Mouse (Mus musculus): Measurements from ENCODE around the gene Zbtb12. TPM values are rescaled to one million over a fixed set of nuclear protein-coding genes. Genes with fewer than 3 reads are reported as not detected.

Gene Zbtb12
- polyA plus RNA-seq, 1 experiment from 2014 or later, result 3.0 TPM

DNA sequence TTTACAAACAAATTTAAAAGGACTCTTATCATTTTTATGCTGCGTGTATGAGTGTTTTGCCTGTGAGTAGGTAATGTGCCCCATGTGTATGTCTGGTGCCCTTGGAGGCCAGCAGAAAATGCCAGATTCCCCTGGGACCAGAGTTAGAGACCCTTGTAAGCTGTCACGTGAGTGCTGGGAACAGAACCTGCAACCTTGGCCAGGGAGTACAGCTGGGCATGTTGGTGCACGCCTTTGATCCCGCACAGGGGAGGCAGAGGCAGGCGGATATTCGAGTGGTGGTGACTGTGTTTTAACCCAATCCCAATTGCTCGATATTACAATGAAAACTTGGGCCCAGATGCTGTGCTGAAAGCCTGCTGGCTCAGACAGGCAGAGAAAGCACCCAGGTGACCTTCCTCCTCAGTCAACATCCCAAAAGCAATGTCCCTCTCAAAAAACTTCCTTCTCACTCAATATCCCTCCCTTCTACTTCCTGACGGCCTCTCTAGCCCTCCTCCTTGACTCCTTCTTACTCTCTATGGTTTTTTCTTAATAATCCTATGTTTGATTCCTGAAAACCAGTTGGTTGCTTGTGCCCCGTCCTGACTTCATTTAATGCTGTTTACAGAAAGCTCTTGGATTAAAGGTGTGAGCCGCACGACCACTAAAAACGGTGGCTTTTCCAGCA, 10.9 kb downstream of the Zbtb12 start:
- no peak for ATAC-seq (ENCODE audit: low FRiP score)
- 91% methylated on average over 12 of the region's 12 CpGs for WGBS
- no peaks in the 10 kb centered on the region for H3K36me3 ChIP-seq (replicated peaks; ENCODE audit: control insufficient read depth, insufficient read depth)

DNA sequence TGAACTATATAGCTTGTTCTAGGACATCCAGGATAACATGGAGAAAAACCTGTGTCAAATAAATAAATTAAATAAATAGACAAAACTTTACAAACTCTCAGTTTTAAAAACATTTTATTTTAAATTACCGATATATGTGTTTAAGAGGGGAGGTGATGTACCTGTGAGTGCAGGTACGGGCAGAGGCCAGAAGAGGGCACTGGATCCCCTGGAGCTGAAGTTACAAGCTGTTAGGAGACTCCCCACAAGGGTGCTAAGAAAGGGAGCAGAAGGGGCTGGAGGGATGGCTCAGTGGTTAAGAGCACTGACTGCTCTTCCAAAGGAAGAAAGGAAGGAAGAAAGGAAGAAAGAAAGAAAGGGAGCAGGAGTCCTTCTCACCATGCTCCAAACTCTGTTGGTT, 12.1 kb downstream of the Zbtb12 start:
- ATAC-seq (ENCODE audit: low FRiP score) (no peak), DNase-seq (ENCODE audit: low spot score) (no peak)
- peaks cover 13% of the 10 kb centered on the region for H3K4me1 ChIP-seq (replicated peaks; ENCODE audit: control insufficient read depth, insufficient read depth, low read length)
- 94% methylated on average over 2 of the region's 2 CpGs for WGBS
- no peak overlapping the region for H3K4me2 ChIP-seq (replicated peaks)
- H3K27ac ChIP-seq, result no peak overlapping the region
- H3K9me3 ChIP-seq (ENCODE audit: control insufficient read depth, low read length), result no peaks in the 10 kb centered on the region
- no peak overlapping the region for H3K9ac ChIP-seq
- H3K27me3 ChIP-seq (ENCODE audit: control insufficient read depth, insufficient read depth, low read length), result no peaks in the 10 kb centered on the region
- no peak overlapping the region for H3K4me3 ChIP-seq (replicated peaks; ENCODE audit: low read length)
- peaks cover 6% of the 10 kb centered on the region; the same call in 1 of the 2 replicates for H3K36me3 ChIP-seq (replicated peaks; ENCODE audit: control insufficient read depth, insufficient read depth)

More for the DNA sequence above, 10.9 kb downstream of the Zbtb12 start:
- Histone ChIP-seq H3K9ac (no peak overlapping the region), H3K4me2 (replicated peaks) (no peak overlapping the region), H3K27ac (no peak overlapping the region), H3K4me1 (replicated peaks; ENCODE audit: control insufficient read depth, insufficient read depth, low read length) (peaks cover 1% of the 10 kb centered on the region; the same call in 1 of the 2 replicates), H3K9me3 (ENCODE audit: control insufficient read depth, low read length) (no peaks in the 10 kb centered on the region), H3K4me3 (replicated peaks; ENCODE audit: low read length) (no peak overlapping the region), H3K27me3 (ENCODE audit: control insufficient read depth, insufficient read depth, low read length) (no peaks in the 10 kb centered on the region)
- DNase-seq (ENCODE audit: low spot score), result no peak

DNA sequence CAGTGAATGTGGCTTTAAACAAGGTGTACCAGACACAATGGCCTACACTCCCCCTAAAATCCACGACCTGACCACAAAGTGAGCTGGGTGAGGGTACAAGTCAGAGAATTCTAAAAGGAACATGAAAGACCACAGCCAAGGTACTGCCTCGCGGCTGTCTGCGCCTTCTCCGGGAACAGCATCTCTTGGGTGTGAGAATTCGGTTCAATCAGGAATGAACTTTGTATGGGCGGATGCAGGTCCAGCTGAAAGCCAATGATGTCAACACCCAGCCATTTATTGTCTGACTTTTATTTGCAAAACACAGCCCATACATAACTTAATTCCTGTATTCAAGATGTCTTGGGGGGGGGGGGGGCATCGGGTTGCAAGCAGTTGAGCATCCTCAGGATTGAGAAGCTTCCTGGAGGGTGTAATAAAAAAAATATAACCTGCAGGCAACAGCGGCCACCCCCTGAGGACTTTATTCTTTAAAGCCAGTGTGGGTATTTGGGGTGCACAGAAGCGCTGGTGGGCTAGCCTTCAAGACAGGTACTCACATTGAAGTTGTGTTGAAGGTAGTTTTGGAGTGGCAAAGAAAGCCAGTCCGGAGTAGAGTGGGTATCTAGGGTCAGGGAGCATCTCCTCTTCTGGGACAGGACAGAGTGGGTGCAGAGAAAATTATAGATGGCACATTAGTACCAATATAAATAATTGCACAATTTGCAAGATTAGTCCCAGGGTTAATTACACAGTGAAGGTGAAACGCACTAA, 14.0 kb downstream of the Zbtb12 start:
- H3K4me3 ChIP-seq (replicated peaks; ENCODE audit: low read length), result peak overlapping the region; percentile 75
- DNase-seq (ENCODE audit: low spot score), result no peak
- H3K4me2 ChIP-seq (replicated peaks), result peak overlapping the region; percentile 79
- H3K4me1 ChIP-seq (replicated peaks; ENCODE audit: control insufficient read depth, insufficient read depth, low read length), result peaks cover 28% of the 10 kb centered on the region
- ATAC-seq (ENCODE audit: low FRiP score), result no peak
- no peaks in the 10 kb centered on the region for H3K9me3 ChIP-seq (ENCODE audit: control insufficient read depth, low read length)
- WGBS, result 68% methylated on average over 12 of the region's 12 CpGs
- peak overlapping the region; percentile 73 for H3K27ac ChIP-seq
- H3K36me3 ChIP-seq (replicated peaks; ENCODE audit: control insufficient read depth, insufficient read depth), result peaks cover 8% of the 10 kb centered on the region; the same call in 1 of the 2 replicates
- no peaks in the 10 kb centered on the region for H3K27me3 ChIP-seq (ENCODE audit: control insufficient read depth, insufficient read depth, low read length)
- peak overlapping the region; percentile 52 for H3K9ac ChIP-seq

DNA sequence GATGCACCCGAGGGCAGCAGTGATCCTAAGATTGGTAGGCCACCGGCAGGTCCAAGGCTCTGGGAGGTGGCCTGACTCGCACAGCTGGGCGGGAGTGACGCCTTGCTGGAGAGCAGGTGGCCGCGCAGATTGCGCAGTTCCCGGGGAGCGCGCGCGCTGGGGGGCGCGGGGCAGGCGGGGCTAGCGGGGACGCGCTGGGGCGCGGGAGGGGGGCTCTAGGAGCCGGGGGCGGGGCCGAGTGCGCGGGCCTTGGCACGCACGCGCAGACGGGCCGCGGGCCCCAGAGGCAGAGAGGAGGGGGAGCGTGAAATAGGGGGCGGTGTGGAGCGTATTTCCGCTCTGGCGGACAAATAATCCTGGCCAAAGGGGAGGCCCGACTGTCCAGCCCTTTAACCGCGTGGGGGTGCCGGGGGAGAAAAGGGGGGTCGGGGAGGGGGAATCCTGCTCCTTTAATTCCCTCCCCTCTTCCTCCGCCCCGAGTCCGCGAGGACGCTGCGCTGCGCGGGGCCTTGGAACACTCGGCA, 14.9 kb downstream of the Zbtb12 start:
- Histone ChIP-seq H3K9me3 (ENCODE audit: control insufficient read depth, low read length) (no peaks in the 10 kb centered on the region), H3K27me3 (ENCODE audit: control insufficient read depth, insufficient read depth, low read length) (no peaks in the 10 kb centered on the region), H3K36me3 (replicated peaks; ENCODE audit: control insufficient read depth, insufficient read depth) (peaks cover 8% of the 10 kb centered on the region; the same call in 1 of the 2 replicates), H3K9ac (peak overlapping the region; percentile 89), H3K4me1 (replicated peaks; ENCODE audit: control insufficient read depth, insufficient read depth, low read length) (peaks cover 28% of the 10 kb centered on the region), H3K4me2 (replicated peaks) (peak overlapping the region; percentile 79), H3K27ac (peak overlapping the region; percentile 96), H3K4me3 (replicated peaks; ENCODE audit: low read length) (peak overlapping the region; percentile 75)
- under 1% methylated on average over 40 of the region's 51 CpGs for WGBS
- ATAC-seq (ENCODE audit: low FRiP score) (peak; percentile 90), DNase-seq (ENCODE audit: low spot score) (peak; percentile 98)

DNA sequence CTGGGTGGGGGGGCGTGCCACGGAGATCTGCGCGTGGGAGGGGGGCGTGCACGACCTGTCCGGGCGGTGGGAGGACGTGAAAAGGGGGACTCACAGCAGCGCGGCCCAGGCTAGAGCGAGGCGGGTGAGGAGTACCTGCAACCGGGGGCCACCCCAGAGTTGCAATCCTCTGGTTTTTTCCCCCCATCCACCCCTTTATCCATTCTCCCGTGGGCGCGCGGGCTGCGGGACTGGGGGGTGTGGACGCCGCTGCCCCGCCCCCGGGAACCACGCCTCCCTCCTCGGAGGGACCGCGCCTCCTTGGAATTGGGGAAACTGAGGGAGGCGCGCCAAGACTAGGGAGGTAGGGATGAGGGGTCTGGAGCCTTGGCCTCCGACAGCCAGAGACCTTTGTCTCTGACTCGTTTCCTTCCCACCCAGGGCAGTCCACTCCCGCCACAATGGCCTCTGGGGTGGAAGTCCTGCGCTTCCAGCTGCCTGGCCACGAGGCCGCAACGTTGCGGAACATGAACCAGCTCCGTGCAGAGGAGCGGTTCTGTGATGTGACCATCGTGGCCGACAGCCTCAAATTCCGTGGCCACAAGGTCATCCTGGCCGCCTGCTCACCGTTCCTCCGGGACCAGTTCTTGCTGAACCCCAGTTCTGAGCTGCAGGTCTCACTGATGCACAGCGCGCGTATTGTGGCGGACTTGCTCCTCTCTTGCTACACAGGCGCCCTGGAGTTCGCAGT, 15.7 kb downstream of the Zbtb12 start:
- 5% methylated on average over 43 of the region's 51 CpGs for WGBS
- Histone ChIP-seq H3K4me3 (replicated peaks; ENCODE audit: low read length) (peak overlapping the region; percentile 75), H3K27ac (peak overlapping the region; percentile 96), H3K9ac (peak overlapping the region; percentile 89), H3K36me3 (replicated peaks; ENCODE audit: control insufficient read depth, insufficient read depth) (peaks cover 8% of the 10 kb centered on the region; the same call in 1 of the 2 replicates), H3K4me1 (replicated peaks; ENCODE audit: control insufficient read depth, insufficient read depth, low read length) (peaks cover 29% of the 10 kb centered on the region), H3K4me2 (replicated peaks) (peak overlapping the region; percentile 79), H3K27me3 (ENCODE audit: control insufficient read depth, insufficient read depth, low read length) (no peaks in the 10 kb centered on the region), H3K9me3 (ENCODE audit: control insufficient read depth, low read length) (no peaks in the 10 kb centered on the region)
- ATAC-seq (ENCODE audit: low FRiP score) (peak; percentile 35), DNase-seq (ENCODE audit: low spot score) (peak; percentile 34)

DNA sequence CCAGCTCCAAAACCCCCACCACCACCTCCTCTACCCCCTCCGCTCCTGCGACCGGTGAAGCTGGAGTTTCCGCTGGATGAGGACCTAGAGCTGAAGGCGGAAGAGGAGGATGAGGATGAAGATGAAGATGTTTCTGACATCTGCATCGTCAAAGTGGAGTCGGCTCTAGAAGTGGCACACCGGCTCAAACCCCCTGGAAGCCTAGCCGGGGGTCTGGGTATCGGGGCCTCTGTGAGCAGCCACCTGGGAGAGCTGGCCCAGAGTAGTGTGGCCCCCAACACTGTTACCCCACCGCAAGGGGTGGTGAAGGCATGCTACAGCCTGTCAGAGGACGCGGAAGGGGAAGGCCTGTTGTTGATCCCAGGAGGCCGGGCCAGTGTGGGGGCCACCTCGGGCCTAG, 16.4 kb downstream of the Zbtb12 start:
- WGBS, result 90% methylated on average over 15 of the region's 15 CpGs
- Histone ChIP-seq H3K9me3 (ENCODE audit: control insufficient read depth, low read length) (no peaks in the 10 kb centered on the region), H3K4me1 (replicated peaks; ENCODE audit: control insufficient read depth, insufficient read depth, low read length) (peaks cover 37% of the 10 kb centered on the region), H3K9ac (peak overlapping the region; percentile 89), H3K36me3 (replicated peaks; ENCODE audit: control insufficient read depth, insufficient read depth) (peaks cover 11% of the 10 kb centered on the region; the same call in 1 of the 2 replicates), H3K4me2 (replicated peaks) (peak overlapping the region; percentile 79), H3K27ac (peak overlapping the region; percentile 96), H3K4me3 (replicated peaks; ENCODE audit: low read length) (peak overlapping the region; percentile 75), H3K27me3 (ENCODE audit: control insufficient read depth, insufficient read depth, low read length) (no peaks in the 10 kb centered on the region)
- no peak for ATAC-seq (ENCODE audit: low FRiP score)
- no peak for DNase-seq (ENCODE audit: low spot score)

DNA sequence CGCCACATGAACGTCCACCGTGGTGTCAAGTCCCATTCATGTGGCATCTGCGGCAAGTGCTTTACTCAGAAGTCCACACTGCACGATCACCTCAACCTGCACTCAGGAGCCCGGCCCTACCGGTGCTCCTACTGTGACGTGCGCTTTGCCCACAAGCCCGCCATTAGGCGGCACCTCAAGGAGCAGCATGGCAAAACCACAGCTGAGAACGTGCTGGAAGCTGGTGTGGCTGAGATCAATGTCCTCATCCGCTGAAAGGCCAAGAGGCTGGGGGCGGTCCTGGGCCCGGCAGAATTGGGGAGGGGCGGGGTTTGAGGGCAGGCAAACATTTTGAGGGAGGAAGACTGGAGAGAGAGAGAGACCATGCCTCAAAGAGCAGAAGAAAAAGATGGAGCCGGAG, 17.1 kb downstream of the Zbtb12 start:
- Histone ChIP-seq H3K4me1 (replicated peaks; ENCODE audit: control insufficient read depth, insufficient read depth, low read length) (peaks cover 38% of the 10 kb centered on the region), H3K4me2 (replicated peaks) (peak overlapping the region; percentile 79), H3K36me3 (replicated peaks; ENCODE audit: control insufficient read depth, insufficient read depth) (peaks cover 17% of the 10 kb centered on the region), H3K9me3 (ENCODE audit: control insufficient read depth, low read length) (no peaks in the 10 kb centered on the region), H3K27me3 (ENCODE audit: control insufficient read depth, insufficient read depth, low read length) (no peaks in the 10 kb centered on the region), H3K27ac (no peak overlapping the region), H3K4me3 (replicated peaks; ENCODE audit: low read length) (peak overlapping the region; percentile 75), H3K9ac (peak overlapping the region; percentile 89; the same call in 1 of the 2 replicates)
- ATAC-seq (ENCODE audit: low FRiP score), result no peak
- DNase-seq (ENCODE audit: low spot score), result no peak
- 87% methylated on average over 17 of the region's 17 CpGs for WGBS

DNA sequence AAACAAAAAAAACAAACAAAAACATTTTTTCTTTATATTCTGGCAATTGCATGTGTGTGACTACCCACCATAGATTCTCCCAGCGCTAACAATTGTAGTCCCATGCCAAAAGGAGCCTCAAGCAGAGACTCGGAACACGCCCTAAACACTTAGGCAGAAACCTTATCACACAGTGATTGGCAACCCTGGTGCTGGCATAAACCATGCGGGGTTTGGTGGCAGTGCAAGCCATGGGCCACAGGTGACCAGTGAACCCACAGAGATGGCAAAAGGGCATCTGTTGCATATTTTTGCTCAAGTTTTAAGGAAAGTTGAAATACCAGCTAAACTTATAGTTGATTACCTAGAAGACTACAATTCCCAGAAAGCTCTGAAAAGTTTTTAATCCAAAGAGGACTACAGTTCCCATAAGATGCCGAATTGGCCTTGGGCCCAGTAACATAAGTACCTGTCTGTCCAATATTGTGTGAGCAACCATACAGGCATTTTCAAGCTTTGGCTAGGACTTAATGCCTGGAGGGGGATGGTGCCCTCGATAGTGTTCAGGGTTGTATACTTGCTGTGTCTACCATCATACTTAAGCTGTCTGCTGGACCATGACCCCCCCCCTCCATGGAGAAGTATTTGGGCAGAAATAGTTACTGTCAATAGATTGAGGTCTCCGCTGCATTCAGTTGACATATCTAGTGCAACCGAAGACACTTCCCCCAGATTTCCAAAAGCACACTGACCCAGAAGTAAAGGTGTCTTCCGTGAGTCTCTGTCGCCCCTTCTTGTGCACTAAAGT, 18.3 kb downstream of the Zbtb12 start:
- DNase-seq (ENCODE audit: low spot score), result peak; percentile 36
- H3K36me3 ChIP-seq (replicated peaks; ENCODE audit: control insufficient read depth, insufficient read depth), result peaks cover 26% of the 10 kb centered on the region
- no peaks in the 10 kb centered on the region for H3K9me3 ChIP-seq (ENCODE audit: control insufficient read depth, low read length)
- peak overlapping the region; percentile 98 for H3K9ac ChIP-seq
- peak overlapping the region; percentile 93 for H3K4me2 ChIP-seq (replicated peaks)
- peaks cover 38% of the 10 kb centered on the region for H3K4me1 ChIP-seq (replicated peaks; ENCODE audit: control insufficient read depth, insufficient read depth, low read length)
- peak overlapping the region; percentile 97 for H3K27ac ChIP-seq
- 18% methylated on average over 10 of the region's 10 CpGs for WGBS
- H3K4me3 ChIP-seq (replicated peaks; ENCODE audit: low read length), result peak overlapping the region; percentile 93
- no peaks in the 10 kb centered on the region for H3K27me3 ChIP-seq (ENCODE audit: control insufficient read depth, insufficient read depth, low read length)
- ATAC-seq (ENCODE audit: low FRiP score), result no peak

Data from hindbrain, embryonic 14.5 days (tissue).